Mouse (Mus musculus) thymus, adult 2 months (tissue): ENCODE measurements around the gene S100b.

Experiments
- CTCF ChIP-seq: fragments of 200-500 bp; IDR thresholded peaks from 2 replicates; pipeline ENCODE4 v1.5.1; 2012; ENCODE audit warnings: mild to moderate bottlenecking, control low read depth, low read length, moderate library complexity, borderline replicate concordance; ENCODE audit not compliant: control insufficient read depth, poor library complexity, insufficient read depth; ENCODE audit errors: extremely low read depth
- POLR2A ChIP-seq: fragments of 200-500 bp; IDR thresholded peaks from 2 replicates; pipeline ENCODE4 v1.6.1; 2012; ENCODE audit warnings: mild to moderate bottlenecking, low read length, control low read depth, moderate library complexity; ENCODE audit not compliant: control insufficient read depth, poor library complexity, insufficient read depth; ENCODE audit errors: extremely low read depth

DNA sequence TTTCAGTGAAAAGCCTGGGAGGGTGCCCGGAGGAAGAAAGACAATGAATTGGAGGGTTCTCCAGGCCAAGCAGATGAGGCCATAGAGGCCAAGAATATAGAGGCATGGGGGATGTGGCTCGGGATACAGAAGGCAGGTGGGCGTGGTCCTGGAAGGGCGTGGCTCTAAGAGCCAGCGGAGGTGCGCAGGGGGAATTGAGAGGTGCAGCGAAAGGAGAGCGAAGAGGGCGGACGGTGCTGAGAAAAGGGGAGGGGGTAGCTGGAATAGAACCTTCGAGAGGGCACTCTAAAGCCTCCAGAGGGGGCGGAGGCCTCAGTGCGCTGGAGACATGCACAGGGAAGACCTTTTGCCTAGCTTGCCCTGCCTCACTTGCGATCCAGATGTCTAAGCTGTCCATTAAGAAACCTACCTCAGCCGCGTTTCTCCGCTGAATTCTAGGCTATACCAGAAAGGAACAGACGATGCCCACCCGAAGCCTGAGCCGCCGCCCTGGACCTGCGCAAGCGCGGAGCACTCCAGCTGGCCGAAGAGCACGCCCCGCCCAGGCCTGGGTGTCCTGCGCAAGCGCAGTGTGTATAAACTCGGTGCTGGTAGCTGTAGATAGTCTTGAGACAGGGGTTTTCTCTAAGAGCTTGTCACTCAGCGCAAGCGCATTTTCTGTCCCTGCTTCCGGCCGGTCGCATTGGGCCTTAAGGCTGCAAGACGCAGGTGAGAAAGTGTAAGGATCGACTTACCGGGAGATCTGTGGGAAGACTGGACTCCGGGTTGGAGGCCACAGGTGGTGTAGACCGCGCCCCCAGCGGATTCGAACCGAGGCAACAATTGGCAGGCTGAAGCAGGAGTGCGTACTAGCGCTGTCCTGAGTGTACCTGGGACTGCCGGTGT, 16.1 kb upstream of the S100b start, which contains the start of gene Prmt2:
- TF ChIP-seq POLR2A (no peak; the same call in 1 of the 2 replicates), CTCF (peak; percentile 57; the same call in 1 of the 2 replicates)
